Mouse (Mus musculus): Measurements from ENCODE around the gene Fbxo27. TPM values are rescaled to one million over a fixed set of nuclear protein-coding genes. Genes with fewer than 3 reads are reported as not detected.
"Not testable (repeated sequence)": the region's sequence is repeated elsewhere in the genome, so short reads cannot be mapped to it uniquely, and the experiment has no call there.

The Fbxo27 gene
- polyA plus RNA-seq, 1 experiment from 2014 or later: 1.4 TPM

DNA sequence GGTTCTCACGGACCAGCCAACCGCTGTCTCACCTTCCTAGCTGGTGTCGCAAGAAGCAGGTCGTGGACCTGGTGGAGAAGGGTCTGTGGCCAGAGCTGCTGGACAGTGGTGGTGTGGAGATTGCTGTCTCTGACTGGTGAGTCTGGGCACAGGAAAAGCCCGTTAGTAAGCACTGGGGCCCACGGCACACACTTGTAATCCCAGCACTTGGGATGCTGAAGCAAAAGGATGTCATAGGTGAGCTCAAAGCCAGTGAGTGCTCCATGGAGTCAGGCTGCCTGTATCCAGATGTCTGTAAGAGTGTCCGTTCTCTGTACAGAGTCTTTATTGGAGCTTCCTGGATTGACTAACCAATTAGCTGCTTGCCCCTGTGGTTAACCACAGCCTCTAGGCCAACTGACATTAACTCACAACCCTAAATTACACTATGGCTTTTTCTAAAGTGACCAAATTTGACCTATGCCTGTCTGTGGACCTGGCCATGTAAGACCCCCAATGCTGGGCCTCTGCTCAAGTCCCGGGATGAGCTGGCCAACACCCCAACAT, 2.4 kb downstream of the Fbxo27 start:
- no peak overlapping the region for H3K9ac ChIP-seq (ENCODE audit: low read depth, low read length)
- no peak overlapping the region for H3K4me2 ChIP-seq
- H3K36me3 ChIP-seq (ENCODE audit: control insufficient read depth, insufficient read depth, low read length): no peaks in the 10 kb centered on the region; the same call in 1 of the 2 replicates
- peaks cover 31% of the 10 kb centered on the region for H3K27me3 ChIP-seq (replicated peaks; ENCODE audit: control insufficient read depth, insufficient read depth, low read length)
- ATAC-seq (replicated peaks; ENCODE audit: low FRiP score): no peak
- H3K4me1 ChIP-seq (replicated peaks; ENCODE audit: control insufficient read depth, insufficient read depth, low read length): peaks cover 3% of the 10 kb centered on the region; the same call in 1 of the 2 replicates
- WGBS: 40% methylated on average over 8 of the region's 8 CpGs
- DNase-seq (ENCODE audit: low spot score): no peak
- H3K27ac ChIP-seq (ENCODE audit: low read depth, low read length): no peak overlapping the region
- no peak overlapping the region for H3K4me3 ChIP-seq (ENCODE audit: low read depth, low read length)
- H3K9me3 ChIP-seq (ENCODE audit: control insufficient read depth, low read length): no peaks in the 10 kb centered on the region

DNA sequence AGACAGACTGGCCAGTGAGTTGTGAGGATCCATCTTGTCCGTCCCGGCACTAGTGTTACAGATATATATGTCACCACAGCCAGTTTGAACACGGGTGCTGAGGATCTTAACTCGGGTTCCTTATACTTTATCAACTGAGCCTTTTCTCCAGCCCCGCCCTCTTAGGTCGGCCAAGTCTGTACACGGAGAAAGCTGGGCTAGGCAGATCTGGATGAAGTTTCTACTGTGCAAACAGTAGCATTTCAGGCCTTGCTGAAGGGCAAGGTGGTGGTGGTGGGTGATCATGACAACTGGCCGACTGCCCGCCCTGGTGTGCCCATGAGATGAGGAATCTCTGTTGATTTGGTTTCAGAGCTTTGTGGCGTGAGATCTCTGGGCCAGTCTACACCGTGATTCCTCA, 4.6 kb downstream of the Fbxo27 start:
- Histone ChIP-seq H3K9ac (ENCODE audit: low read depth, low read length) (no peak overlapping the region), H3K4me2 (no peak overlapping the region), H3K4me3 (ENCODE audit: low read depth, low read length) (no peak overlapping the region), H3K4me1 (replicated peaks; ENCODE audit: control insufficient read depth, insufficient read depth, low read length) (peaks cover 3% of the 10 kb centered on the region; the same call in 1 of the 2 replicates), H3K27ac (ENCODE audit: low read depth, low read length) (no peak overlapping the region), H3K27me3 (replicated peaks; ENCODE audit: control insufficient read depth, insufficient read depth, low read length) (peaks cover 25% of the 10 kb centered on the region), H3K9me3 (ENCODE audit: control insufficient read depth, low read length) (0 out of 2 replicates have a peak, but pooled peaks cover 3% of the 10 kb centered on the region), H3K36me3 (ENCODE audit: control insufficient read depth, insufficient read depth, low read length) (no peaks in the 10 kb centered on the region; the same call in 1 of the 2 replicates)
- 81% methylated on average over 11 of the region's 11 CpGs for WGBS
- DNase-seq (ENCODE audit: low spot score) (no peak), ATAC-seq (replicated peaks; ENCODE audit: low FRiP score) (no peak)

GRCm38 (mm10) chr7:28700269-28700668, 7.6 kb downstream of the Fbxo27 start:
- Histone ChIP-seq H3K4me3 (ENCODE audit: low read depth, low read length) (no peak overlapping the region), H3K4me1 (replicated peaks; ENCODE audit: control insufficient read depth, insufficient read depth, low read length) (no peaks in the 10 kb centered on the region), H3K36me3 (ENCODE audit: control insufficient read depth, insufficient read depth, low read length) (no peaks in the 10 kb centered on the region; the same call in 1 of the 2 replicates), H3K27me3 (replicated peaks; ENCODE audit: control insufficient read depth, insufficient read depth, low read length) (no peaks in the 10 kb centered on the region), H3K27ac (ENCODE audit: low read depth, low read length) (no peak overlapping the region), H3K9me3 (ENCODE audit: control insufficient read depth, low read length) (0 out of 2 replicates have a peak, but pooled peaks cover 3% of the 10 kb centered on the region), H3K4me2 (no peak overlapping the region), H3K9ac (ENCODE audit: low read depth, low read length) (no peak overlapping the region)
- ATAC-seq (replicated peaks; ENCODE audit: low FRiP score) (no peak), DNase-seq (ENCODE audit: low spot score) (no peak)
- 94% methylated on average over 4 of the region's 4 CpGs for WGBS

GRCm38 (mm10) chr7:28701306-28701705, 8.7 kb downstream of the Fbxo27 start:
- 92% methylated on average over 12 of the region's 12 CpGs for WGBS
- not testable (repeated sequence) for ATAC-seq (replicated peaks; ENCODE audit: low FRiP score)

GRCm38 (mm10) chr7:28702601-28703143, 10.0 kb downstream of the Fbxo27 start:
- Histone ChIP-seq H3K4me1 (replicated peaks; ENCODE audit: control insufficient read depth, insufficient read depth, low read length) (no peaks in the 10 kb centered on the region), H3K9ac (ENCODE audit: low read depth, low read length) (no peak overlapping the region), H3K4me2 (no peak overlapping the region), H3K36me3 (ENCODE audit: control insufficient read depth, insufficient read depth, low read length) (no peaks in the 10 kb centered on the region), H3K27ac (ENCODE audit: low read depth, low read length) (no peak overlapping the region), H3K27me3 (replicated peaks; ENCODE audit: control insufficient read depth, insufficient read depth, low read length) (no peaks in the 10 kb centered on the region), H3K4me3 (ENCODE audit: low read depth, low read length) (no peak overlapping the region), H3K9me3 (ENCODE audit: control insufficient read depth, low read length) (0 out of 2 replicates have a peak, but pooled peaks cover 3% of the 10 kb centered on the region)
- no peak for DNase-seq (ENCODE audit: low spot score)
- WGBS: 60% methylated on average over 9 of the region's 9 CpGs
- no peak for ATAC-seq (replicated peaks; ENCODE audit: low FRiP score)

More at GRCm38 (mm10) chr7:28701306-28701705, 8.7 kb downstream of the Fbxo27 start:
- not testable (repeated sequence) for H3K27ac ChIP-seq (ENCODE audit: low read depth, low read length); H3K9me3 ChIP-seq (ENCODE audit: control insufficient read depth, low read length); H3K36me3 ChIP-seq (ENCODE audit: control insufficient read depth, insufficient read depth, low read length); H3K27me3 ChIP-seq (replicated peaks; ENCODE audit: control insufficient read depth, insufficient read depth, low read length); H3K4me2 ChIP-seq; DNase-seq (ENCODE audit: low spot score); H3K9ac ChIP-seq (ENCODE audit: low read depth, low read length); H3K4me1 ChIP-seq (replicated peaks; ENCODE audit: control insufficient read depth, insufficient read depth, low read length); H3K4me3 ChIP-seq (ENCODE audit: low read depth, low read length)

- no peak overlapping the region for H3K27ac ChIP-seq (ENCODE audit: low read depth, low read length)
- H3K9me3 ChIP-seq (ENCODE audit: control insufficient read depth, low read length): no peaks in the 10 kb centered on the region
- ATAC-seq (replicated peaks; ENCODE audit: low FRiP score) (no peak), DNase-seq (ENCODE audit: low spot score) (no peak)
- no peaks in the 10 kb centered on the region for H3K36me3 ChIP-seq (ENCODE audit: control insufficient read depth, insufficient read depth, low read length)
- H3K4me3 ChIP-seq (ENCODE audit: low read depth, low read length): no peak overlapping the region
- no peak overlapping the region for H3K4me2 ChIP-seq
- no peaks in the 10 kb centered on the region for H3K4me1 ChIP-seq (replicated peaks; ENCODE audit: control insufficient read depth, insufficient read depth, low read length)
- no peaks in the 10 kb centered on the region for H3K27me3 ChIP-seq (replicated peaks; ENCODE audit: control insufficient read depth, insufficient read depth, low read length)
- H3K9ac ChIP-seq (ENCODE audit: low read depth, low read length): no peak overlapping the region
These were observed 16.8 kb downstream of the Fbxo27 start for GRCm38 (mm10) chr7:28709454-28709853.

DNA sequence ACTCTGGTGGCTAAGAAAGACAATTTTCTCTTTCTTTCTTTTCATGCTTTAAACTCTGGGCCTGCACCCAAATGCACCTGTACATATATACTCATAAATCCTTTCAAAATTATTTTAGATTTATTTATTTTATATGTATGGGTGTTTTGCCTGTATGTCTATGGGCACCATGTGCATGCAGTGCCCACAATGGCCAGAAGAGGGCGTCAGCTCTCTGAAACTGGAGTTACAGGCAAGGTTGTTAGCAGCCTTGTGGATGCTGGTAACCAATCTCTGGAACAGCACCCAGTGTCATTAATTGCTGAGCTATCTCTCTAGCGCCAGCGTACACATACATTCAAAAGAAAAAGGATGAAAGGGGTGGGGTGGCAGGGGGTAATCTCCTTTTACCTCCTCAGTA, 18.3 kb downstream of the Fbxo27 start:
- no peak for DNase-seq (ENCODE audit: low spot score)
- Histone ChIP-seq H3K9me3 (ENCODE audit: control insufficient read depth, low read length) (no peaks in the 10 kb centered on the region), H3K4me2 (no peak overlapping the region), H3K9ac (ENCODE audit: low read depth, low read length) (no peak overlapping the region), H3K4me3 (ENCODE audit: low read depth, low read length) (no peak overlapping the region), H3K4me1 (replicated peaks; ENCODE audit: control insufficient read depth, insufficient read depth, low read length) (no peaks in the 10 kb centered on the region), H3K27me3 (replicated peaks; ENCODE audit: control insufficient read depth, insufficient read depth, low read length) (no peaks in the 10 kb centered on the region), H3K36me3 (ENCODE audit: control insufficient read depth, insufficient read depth, low read length) (no peaks in the 10 kb centered on the region), H3K27ac (ENCODE audit: low read depth, low read length) (no peak overlapping the region)
- 68% methylated on average over 3 of the region's 3 CpGs for WGBS
- no peak for ATAC-seq (replicated peaks; ENCODE audit: low FRiP score)

DNA sequence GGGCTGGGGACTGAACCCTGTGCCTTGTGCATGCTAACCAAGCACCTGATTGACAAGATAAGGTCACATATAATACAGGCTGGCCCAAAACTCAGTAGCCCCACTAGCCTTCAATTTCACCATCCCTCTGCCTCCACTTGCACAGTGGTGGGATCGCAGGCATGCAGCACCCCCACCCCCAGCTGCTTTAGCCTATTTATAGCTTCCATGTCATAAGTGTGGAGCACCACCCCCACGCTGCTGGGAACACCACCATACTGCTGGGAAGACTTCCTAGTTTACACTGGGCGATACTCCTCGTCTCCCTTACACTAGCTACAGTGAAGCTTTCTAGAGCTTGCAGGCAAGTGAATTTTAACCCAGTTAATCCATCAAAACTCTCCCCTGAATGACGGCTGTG, 22.0 kb downstream of the Fbxo27 start:
- Histone ChIP-seq H3K4me1 (replicated peaks; ENCODE audit: control insufficient read depth, insufficient read depth, low read length) (no peaks in the 10 kb centered on the region), H3K4me3 (ENCODE audit: low read depth, low read length) (no peak overlapping the region), H3K4me2 (no peak overlapping the region), H3K27me3 (replicated peaks; ENCODE audit: control insufficient read depth, insufficient read depth, low read length) (no peaks in the 10 kb centered on the region), H3K9ac (ENCODE audit: low read depth, low read length) (no peak overlapping the region), H3K36me3 (ENCODE audit: control insufficient read depth, insufficient read depth, low read length) (no peaks in the 10 kb centered on the region), H3K27ac (ENCODE audit: low read depth, low read length) (no peak overlapping the region), H3K9me3 (ENCODE audit: control insufficient read depth, low read length) (no peaks in the 10 kb centered on the region)
- WGBS: 73% methylated on average over 5 of the region's 5 CpGs
- no peak for ATAC-seq (replicated peaks; ENCODE audit: low FRiP score)
- DNase-seq (ENCODE audit: low spot score): no peak

DNA sequence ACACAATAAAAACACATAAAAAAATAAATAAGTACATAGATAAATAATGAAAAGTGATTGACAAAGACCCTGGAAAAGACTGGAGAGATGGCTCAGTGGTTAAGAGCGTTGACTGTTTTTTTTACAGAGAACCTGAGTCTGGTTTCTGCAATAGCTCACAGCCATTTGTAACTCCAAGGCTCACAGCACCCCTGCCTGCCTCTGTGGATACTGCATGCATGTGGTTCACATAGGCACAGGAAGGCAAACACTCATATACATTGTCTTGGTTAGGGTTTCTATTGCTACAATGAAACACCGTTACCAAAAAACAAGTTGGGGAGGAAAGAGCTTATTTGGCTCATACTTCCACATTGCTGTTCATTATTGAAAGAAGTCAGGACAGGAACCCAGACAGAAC, 22.9 kb downstream of the Fbxo27 start:
- ATAC-seq (replicated peaks; ENCODE audit: low FRiP score): no peak

More for the DNA sequence above, 22.9 kb downstream of the Fbxo27 start:
- Histone ChIP-seq H3K27me3 (replicated peaks; ENCODE audit: control insufficient read depth, insufficient read depth, low read length) (no peaks in the 10 kb centered on the region), H3K4me3 (ENCODE audit: low read depth, low read length) (no peak overlapping the region), H3K4me2 (no peak overlapping the region), H3K9me3 (ENCODE audit: control insufficient read depth, low read length) (no peaks in the 10 kb centered on the region), H3K9ac (ENCODE audit: low read depth, low read length) (no peak overlapping the region), H3K4me1 (replicated peaks; ENCODE audit: control insufficient read depth, insufficient read depth, low read length) (no peaks in the 10 kb centered on the region), H3K27ac (ENCODE audit: low read depth, low read length) (no peak overlapping the region), H3K36me3 (ENCODE audit: control insufficient read depth, insufficient read depth, low read length) (no peaks in the 10 kb centered on the region)
- DNase-seq (ENCODE audit: low spot score): no peak
- 93% methylated on average over 2 of the region's 2 CpGs for WGBS

Measured in liver, embryonic 11.5 days (tissue).